Mouse (Mus musculus): Measurements from ENCODE around the gene Mgme1.

Mgme1 gene

GRCm38 (mm10) chr2:144305721-144306294, 35.3 kb downstream of the Mgme1 start:
- ATAC-seq (ENCODE audit: low TSS enrichment) = no peak

- ATAC-seq (ENCODE audit: low TSS enrichment) = no peak
Observed at GRCm38 (mm10) chr2:144308561-144308960, 38.1 kb downstream of the Mgme1 start.

GRCm38 (mm10) chr2:144310273-144310672, 39.8 kb downstream of the Mgme1 start:
- ATAC-seq (ENCODE audit: low TSS enrichment) = no peak

GRCm38 (mm10) chr2:144311372-144311771, 40.9 kb downstream of the Mgme1 start:
- ATAC-seq (ENCODE audit: low TSS enrichment) = no peak

- ATAC-seq (ENCODE audit: low TSS enrichment) = peak; percentile 60
Observed at GRCm38 (mm10) chr2:144324218-144324617, 53.8 kb downstream of the Mgme1 start.

- ATAC-seq (ENCODE audit: low TSS enrichment) = no peak
Observed at GRCm38 (mm10) chr2:144329451-144329850, 59.0 kb downstream of the Mgme1 start.

GRCm38 (mm10) chr2:144329937-144330336, 59.5 kb downstream of the Mgme1 start:
- ATAC-seq (ENCODE audit: low TSS enrichment) = no peak

GRCm38 (mm10) chr2:144330352-144330959, 60.0 kb downstream of the Mgme1 start:
- ATAC-seq (ENCODE audit: low TSS enrichment) = peak; percentile 20; the same call in 1 of the 2 replicates

Measured in frontal cortex, adult (tissue).